Mouse (Mus musculus) retina, adult 2 months (tissue): Measurements from ENCODE around the gene Sgca.

ENCODE experiments used
- DNase-seq: peaks from one replicate; pipeline ENCODE4 v3.0.0-alpha.2; 2012; ENCODE audit warnings: low read depth, low spot score

Gene Sgca

DNA sequence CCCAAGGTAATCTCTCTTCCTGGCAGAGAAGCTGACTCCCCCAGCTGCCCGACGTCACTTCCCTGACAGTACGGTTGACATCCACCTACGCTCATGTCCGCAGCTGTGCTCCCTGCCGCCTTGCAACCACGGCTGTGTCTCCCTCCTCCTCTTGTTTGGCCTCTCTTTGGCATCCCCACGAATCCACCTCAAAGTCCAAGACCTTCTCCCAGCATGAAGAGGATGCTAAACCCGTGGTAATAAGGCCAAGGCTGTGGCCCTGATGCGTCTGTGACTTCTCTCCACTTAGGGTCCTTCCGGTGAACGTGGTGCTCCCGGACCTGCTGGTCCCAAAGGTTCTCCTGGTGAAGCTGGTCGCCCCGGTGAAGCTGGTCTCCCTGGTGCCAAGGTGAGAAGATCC lies 33.1 kb downstream of the Sgca start:
- no peak for DNase-seq

DNA sequence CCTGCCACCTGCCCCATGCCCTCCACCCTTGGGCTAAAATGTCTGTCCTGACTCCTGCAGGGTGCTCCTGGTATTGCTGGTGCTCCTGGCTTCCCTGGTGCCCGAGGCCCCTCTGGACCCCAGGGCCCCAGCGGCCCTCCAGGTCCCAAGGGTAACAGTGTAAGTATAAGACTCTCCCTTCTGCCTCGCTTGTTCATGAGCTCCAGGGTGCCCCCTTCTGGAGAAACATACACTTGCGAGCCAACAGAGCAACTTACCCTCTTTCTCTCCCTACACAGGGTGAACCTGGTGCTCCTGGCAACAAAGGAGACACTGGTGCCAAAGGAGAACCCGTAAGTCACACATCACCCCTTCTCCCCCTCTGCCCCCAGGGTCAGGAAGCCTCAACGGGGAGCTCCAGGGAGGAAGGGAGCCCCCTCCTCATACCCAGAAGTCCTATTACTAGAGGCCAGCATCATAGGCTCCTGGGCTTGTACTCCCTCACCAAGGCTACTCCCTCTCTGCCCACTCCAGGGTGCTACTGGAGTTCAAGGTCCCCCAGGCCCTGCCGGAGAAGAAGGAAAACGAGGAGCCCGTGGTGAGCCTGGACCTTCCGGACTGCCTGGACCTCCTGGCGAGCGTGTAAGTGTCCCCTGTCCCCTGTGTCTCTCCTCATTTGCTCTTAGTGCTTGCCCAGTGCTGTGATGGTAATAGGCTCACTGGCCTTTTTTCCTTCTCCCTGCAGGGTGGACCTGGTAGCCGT lies 33.7 kb downstream of the Sgca start:
- DNase-seq = no peak

DNA sequence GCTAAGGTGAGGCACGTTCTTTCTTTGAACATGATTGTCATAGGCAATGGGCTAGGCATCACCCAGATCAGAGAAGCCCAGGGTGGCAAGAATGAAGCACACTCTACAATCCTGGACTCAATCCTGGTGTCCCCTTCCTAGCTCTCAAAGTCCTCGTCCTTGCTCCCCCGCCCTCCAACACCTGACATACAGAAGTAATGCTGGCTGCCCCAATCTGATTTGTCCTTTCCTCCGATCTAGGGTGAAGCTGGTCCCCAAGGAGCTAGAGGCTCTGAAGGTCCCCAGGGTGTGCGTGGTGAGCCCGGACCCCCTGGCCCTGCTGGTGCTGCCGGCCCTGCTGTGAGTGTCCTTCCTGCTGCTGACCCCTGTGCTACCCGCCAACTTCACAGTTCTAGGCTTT lies 34.4 kb downstream of the Sgca start:
- DNase-seq = no peak

DNA sequence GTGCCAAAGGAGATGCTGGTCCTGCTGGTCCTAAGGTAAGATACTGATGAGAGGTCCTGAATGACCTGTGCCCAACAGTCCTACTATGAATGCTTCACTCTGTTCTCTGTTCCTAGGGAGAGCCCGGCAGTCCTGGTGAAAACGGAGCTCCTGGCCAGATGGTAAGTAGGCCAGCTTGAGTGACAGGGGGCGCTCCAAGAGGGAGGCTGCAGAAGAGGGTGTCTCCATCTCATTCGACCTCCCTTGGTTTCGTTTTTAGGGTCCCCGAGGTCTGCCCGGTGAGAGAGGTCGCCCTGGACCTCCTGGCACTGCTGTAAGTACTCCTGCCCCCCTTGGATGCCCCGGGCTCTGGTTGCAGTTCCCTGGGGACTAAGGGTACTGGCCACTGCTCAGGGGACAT lies 35.0 kb downstream of the Sgca start:
- no peak for DNase-seq

- DNase-seq = peak; percentile 23
Measured at GRCm38 (mm10) chr11:94939280-94939679, 36.8 kb downstream of the Sgca start.

- DNase-seq = no peak
Measured at GRCm38 (mm10) chr11:94938296-94938695, 37.8 kb downstream of the Sgca start.

DNA sequence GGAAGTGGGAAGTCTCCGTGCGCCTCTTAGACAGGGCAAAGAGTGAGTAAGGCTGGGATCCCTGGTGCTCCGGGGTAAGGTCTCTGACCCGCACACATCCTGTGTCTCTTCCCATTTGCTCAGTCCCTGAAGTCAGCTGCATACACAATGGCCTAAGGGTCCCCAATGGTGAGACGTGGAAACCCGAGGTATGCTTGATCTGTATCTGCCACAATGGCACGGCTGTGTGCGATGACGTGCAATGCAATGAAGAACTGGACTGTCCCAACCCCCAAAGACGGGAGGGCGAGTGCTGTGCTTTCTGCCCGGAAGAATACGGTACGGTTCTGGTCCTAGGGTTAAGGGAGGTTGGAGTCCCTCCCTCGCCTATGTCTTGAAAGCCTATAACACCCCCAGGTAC lies 38.3 kb downstream of the Sgca start:
- DNase-seq = no peak

GRCm38 (mm10) chr11:94937335-94937781 lies 38.8 kb downstream of the Sgca start:
- DNase-seq = no peak

DNA sequence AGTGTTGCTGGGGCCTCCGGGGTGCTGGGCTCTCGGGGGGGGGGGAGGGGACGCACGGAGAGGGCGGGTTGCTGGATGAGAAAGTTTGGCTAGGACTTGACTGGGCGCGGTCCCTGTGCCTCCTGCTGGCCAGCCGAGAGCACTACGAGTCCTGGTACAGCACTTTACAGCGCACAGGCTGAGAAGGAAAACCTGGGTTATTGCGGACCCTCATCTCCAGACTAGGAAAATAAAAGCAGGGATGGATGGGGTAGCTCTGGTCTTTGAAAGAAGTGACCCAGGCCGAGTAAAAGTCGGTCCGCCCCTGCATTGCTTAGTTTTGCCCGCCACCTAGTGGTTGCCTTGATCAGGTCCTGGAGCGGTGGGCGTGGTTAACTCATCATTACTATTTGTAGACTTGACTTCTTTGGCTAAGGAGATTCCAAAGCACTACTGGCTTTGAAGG lies 39.3 kb downstream of the Sgca start:
- peak; percentile 59 for DNase-seq

GRCm38 (mm10) chr11:94936045-94936444 lies 40.1 kb downstream of the Sgca start, which contains the start of gene Col1a1:
Col1a1 (plus strand) TSS chr11:94936224.
- no peak for DNase-seq

GRCm38 (mm10) chr11:94934526-94934925 lies 41.6 kb downstream of the Sgca start:
- no peak for DNase-seq

DNA sequence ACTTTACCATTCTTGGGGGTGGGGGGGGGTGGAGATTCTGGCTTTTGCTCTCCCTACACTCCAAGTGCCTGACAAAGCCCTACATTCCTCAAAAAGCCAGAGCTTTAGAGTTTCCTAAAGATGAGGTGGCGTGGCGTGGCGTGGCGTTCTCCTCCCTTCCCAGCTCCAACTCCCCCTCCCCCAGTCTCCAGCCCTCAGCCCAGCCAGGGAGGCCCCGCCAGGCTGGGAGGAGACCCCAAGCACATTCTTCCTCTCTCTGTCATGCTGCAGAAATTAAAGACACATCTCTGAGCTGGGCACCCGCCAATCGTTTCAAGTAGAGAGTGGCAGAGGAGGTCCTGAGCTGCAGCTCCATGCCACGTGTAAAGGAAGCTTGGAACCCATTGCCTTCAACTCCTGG lies 42.5 kb downstream of the Sgca start:
- DNase-seq = no peak

DNA sequence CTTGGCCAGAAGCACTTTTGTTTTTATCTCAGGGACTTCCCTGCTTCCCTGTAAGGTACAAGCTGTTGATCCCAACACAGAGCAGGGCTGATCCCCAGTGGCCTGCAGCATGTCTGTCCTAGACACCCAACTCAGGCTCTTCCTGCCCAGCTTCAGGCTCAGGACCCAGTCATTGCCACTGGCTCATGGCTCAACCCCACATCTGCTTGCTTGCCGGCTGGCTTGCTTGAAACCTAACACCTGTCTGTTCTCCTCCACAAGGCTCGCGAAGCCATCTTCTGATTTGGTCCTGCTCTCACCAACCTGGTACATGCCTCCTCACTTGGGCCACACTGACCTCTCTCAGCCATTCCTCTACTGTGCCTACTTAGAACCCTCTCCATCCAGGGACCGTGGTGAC lies 46.0 kb downstream of the Sgca start:
- DNase-seq = no peak

- no peak for DNase-seq
Measured at GRCm38 (mm10) chr11:94929599-94929998, 46.5 kb downstream of the Sgca start.

DNA sequence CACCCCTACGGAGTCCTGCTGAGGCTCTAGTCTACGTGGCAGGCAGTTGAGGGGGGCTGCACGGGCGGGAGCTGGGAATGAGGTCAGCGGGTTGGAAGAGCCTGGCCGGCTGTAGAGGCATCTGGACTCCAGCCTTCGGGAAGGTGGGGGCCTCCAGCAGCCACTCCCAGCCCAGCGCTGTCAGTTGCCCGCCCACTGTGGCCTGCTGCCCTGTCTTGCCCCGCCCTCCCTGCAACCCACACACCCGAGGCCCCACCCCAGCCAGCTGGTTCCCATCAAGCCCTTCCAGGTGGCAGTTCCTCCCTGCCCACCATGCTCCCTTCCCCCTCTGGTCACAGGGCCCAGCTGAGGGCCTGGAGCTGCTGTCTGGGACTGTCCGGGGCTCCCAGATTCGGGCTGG lies 47.3 kb downstream of the Sgca start:
- no peak for DNase-seq

DNA sequence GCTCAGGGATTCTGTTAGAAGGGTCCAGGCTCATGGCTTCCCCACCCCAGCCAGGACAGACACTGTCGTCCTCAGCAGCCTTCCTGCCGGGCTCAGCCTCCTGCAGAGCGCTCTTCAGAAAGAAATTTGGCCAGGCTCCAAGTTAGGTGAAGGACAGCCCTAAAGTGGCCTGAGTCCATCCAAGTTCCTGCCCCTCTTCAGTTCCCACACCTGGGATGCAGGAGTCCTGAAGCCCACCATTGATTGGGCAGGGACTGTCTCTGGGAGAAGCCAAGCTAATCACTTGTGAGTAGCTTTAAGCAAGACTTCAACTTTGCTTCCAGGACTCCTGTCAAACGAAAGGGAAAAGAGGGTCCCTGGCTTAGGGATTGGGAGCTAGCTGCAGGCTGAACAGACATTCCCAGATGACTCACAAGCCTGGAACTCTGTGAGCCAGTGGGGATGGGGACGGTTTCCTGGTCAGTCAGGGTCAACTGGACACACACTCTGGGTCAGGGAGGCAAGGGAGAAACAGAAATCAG lies 48.3 kb downstream of the Sgca start:
- no peak for DNase-seq

DNA sequence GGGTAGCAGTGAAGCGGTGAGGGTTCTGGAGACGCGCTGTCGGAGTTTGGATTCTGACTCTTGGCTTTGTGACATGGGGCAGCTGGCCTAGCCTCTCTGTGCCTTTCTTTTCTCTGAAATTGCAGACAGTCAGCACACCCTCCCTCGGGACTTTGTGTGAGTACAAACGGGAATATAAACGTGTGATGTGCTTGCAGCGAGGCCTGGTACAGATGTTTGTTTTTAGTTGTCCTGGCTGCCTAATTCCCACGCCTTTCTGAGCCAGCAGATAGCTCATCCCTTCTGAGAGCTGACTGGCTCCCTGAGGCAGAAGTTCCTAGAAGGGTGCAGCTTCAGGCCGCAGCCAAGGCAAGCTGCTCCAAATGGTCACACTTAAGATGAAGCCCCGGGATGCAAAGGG lies 49.7 kb downstream of the Sgca start:
- DNase-seq = no peak

DNA sequence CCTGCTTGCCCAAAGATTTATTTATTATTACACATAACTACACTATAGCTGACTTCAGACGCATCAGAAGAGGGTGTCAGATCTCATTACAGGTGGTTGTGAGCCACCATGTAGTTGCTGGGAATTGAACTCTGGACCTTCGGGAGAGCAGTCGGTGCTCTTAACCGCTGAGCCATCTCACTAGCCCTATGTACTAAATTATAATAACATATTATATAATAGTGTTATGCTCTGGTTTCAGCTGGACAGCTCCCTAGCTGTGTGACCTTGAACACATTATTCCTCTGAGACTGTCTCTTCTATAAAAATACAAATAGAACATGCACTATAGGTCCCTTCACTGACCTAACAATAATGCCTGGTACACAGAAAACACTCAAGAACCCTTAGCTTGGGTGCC lies 51.1 kb downstream of the Sgca start:
- DNase-seq = no peak

- no peak for DNase-seq
Measured at GRCm38 (mm10) chr11:94920996-94921401, 55.1 kb downstream of the Sgca start.

GRCm38 (mm10) chr11:94917717-94918116 lies 58.4 kb downstream of the Sgca start:
- DNase-seq = no peak

DNA sequence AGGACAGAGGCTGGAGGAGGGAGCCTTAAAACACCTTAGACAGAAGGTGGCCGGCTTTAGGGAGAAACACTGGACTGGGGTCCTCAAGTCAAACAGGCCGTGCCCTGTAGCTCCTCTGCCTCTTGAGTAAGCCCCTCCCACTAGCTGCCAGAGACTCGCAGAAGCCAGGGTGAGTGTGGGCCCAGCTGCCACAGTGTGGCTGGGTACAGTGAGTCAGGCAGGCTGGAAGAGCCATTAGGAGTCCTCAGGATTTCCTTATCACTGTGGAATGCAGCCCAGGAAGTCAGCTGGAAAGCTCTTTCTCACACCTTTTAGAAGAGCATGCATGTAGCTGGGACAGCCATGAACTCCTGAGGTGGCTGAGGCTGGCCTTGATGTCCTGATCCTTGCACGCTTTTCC lies 59.6 kb downstream of the Sgca start:
- DNase-seq = no peak

DNA sequence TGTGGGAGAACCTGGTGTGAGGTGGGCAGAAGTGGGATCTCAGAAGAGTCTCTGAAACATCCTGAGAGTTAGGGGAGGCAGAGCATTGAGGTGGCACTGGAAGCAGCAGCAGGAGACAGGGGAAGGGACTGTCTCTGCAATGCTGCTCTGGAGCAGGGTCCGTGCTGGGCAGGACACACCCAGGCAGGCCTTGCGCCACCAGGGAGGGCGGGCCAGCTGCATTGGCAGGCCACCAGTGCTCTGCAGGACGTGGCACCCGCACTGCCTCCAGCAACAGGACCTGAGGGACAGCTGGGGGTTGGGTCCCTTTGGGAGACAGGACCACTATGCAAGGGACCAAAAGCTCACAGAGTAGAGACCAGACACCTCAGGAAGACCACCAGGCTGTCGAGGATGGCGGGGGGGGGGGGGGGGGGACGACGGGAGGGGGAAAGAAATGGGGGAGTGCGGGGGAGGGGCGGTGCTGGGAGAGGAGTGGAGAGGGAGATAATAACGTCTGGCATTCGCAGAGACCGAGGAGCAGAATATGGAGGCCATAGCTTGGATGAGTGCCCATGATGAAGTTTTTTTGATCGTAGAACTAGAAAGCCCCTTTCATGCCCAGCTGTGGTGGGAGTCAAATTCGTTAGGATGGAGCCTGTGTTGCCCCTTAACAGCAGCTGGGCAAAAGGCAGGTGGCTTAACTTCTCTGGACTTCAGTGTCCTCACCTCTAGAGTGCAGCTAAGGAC lies 60.3 kb downstream of the Sgca start:
- DNase-seq = no peak
